Mouse (Mus musculus) layer of hippocampus, adult 11-12 months (tissue): Measurements from ENCODE around the gene Cntn6.
A peak's percentile ranks its signal among the peaks of the same experiment; 100 is the strongest.

Experiments used
- DNase-seq: peaks from one replicate; pipeline ENCODE4 v3.0.0; 2022; ENCODE audit warnings: low spot score

Cntn6 gene

DNA sequence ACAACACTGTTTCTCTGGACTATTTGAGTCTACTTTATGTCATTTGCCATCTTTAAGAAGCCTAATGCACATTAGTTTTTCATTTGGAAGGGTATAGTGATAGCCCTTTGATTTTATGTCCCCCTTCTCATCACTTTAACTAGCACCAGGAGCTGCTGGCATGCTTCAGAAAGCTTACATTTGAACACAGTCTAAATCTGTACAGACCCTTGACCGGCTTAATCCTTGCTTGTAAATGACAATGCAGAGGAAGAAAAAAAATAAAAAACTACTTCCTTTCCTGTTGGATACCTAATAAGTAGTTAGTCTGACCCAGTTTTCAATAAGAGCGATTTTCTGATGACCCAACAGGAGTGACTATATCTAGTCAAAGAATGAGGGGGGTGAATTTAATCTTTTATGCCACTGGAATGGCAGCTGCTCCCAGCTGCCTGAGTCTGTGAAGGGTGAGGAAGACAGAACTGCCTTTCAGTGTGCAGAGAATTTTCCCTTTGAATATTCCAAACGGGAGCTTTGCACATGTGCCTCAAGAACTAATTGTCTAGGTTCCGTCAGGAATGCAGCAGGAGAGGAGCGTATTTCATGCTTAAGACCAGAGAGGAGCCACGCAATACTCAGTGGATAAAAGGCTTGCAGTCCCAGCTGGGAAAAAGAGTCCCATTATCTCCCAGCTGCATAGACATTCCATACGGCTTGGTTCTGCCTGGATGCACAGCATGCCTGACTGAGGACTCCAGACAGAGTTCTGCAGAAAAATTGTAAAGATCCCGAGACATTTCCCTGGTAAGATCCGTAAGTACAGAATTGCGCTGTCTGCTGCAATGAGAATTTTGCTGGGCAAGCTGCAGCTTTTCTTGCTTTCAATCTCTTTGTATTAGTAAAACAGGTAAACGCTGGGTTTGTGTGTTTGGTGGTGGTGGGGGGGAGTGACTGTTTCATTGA, at the start of gene Cntn6:
TSS of gene Cntn6 (plus strand) at position 301 of the 942 bp plus-strand sequence.
- peak; percentile 9 for DNase-seq

DNA sequence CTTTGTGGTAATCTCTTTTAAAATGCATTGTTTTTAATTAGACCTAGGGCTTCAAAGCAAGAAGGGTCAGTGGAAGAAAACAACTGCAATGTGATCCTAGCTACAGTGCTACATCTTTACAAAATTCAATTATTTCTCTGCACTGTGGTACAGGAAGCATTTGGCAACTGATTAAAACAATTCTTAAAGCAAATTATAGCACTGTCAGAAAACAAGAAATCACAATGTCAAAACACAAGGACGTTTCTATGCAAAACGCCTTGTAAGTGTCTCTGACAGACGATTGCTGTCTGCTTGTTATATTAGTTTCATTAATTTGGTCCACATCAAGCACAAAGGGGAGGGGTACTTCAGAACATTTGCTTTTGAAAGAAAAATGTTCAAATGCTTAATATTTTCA, 48.9 kb upstream of the Cntn6 start:
- no peak for DNase-seq

DNA sequence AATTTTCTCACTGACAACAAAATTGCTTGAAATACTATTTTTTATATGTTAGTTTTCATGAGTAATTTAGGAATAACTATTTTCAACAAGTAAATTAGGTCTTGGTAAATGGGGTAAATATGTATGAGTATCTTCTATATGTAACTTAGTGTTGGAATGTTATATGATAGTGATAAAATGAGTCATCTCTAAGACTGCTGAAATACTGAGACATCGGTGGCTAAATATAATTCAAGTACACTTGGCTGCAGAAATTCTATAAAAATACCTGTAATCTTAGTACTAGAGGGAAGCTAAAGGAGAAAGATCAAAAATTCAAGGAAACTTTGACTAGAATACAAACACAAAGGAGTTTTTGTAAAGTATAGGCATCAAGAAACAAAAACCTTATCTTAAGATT, 21.9 kb upstream of the Cntn6 start:
- DNase-seq, result no peak

DNA sequence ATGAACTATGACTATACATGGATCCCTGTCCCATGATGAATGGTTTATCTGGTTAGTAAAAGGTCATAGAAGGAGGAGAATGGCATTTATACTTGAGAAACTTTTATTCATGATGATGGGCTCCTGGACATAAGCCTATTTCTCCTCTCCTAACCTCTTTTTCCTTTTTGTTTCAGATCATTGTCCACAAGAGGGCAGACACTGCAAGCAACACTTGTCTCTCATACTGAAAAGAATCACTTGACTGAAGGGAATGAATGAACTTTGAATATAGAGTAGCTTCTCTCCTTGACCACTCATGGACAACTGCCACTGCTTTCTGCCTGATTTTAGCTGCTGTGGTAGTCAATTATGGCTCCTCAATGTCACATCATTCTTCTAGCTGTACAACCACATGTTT, 13.3 kb upstream of the Cntn6 start:
- peak; percentile 9 for DNase-seq

DNA sequence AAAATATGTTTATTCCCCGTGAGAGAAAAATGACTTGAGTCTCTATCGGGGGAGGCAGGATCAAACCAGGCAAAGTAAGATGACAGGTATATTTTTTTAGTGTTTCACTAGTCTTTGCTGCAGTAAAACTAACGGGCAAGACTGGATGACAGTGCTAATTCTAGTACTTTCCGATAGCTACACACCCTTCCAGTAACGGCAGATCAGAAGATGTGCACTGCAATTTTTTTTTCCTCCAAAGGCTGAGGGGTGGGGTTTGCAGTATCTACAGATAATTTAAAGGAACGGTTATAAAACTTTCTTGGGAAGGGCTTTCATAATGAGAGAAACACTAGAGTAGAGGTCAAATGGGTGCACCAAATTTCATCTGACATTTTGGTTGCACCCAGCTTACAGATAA, 869 bp downstream of the Cntn6 start:
- no peak for DNase-seq

DNA sequence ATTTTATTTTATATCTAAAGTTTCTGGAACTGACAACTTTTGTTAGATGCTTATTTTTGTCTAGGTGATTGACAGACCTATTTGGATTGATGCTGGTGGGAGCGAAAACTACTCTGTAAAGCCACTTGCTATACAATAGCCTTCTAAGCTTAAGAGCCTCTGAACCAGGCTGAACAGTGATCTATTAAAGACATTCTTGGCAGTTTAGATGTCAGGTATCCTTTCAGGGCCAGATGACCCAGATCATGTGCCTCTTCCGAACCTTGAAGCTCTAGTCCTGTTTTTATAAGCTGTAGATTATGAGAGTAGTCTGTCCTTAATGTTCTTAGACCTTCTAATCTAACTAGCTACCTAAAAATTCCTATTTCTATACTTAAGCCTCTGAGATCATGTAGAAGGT, 3.2 kb downstream of the Cntn6 start:
- no peak for DNase-seq

DNA sequence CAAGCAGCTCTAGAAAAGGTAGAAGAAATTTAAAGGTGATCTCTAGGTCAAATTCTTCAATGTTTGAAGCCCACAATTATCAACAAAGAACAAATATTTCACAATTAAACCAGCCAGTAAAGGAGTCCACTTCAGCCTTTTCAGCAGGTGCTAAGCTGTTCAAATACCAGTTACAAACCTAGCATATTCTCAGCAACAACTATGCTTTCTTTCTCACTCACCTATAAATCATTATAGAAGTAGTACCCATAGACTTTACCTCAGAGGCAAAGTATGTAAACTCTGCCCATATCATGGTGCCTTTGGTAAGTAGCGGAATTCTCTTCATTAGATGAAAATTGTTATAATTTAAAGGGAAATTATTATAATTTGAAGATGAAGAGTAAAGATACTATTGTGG, 71.4 kb downstream of the Cntn6 start:
- no peak for DNase-seq

DNA sequence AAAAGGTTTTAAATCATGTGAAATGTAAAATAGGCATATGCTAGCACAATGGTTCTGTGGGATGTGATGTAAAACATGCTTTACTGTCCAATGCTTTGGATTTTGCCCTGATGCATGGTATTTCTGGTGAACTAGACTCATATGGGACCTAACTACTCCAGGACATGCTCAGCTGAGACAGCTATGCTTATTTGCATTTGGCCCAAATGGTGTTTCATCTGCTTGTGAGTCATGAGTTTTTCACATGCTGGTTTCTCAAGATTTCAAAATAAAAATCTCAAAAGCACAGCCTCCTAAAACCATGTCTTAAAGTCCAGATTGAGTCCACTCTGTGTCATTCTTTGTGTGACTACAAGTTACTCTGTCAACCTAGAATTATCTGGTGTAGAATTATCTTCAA, 77.0 kb downstream of the Cntn6 start:
- DNase-seq, result no peak

DNA sequence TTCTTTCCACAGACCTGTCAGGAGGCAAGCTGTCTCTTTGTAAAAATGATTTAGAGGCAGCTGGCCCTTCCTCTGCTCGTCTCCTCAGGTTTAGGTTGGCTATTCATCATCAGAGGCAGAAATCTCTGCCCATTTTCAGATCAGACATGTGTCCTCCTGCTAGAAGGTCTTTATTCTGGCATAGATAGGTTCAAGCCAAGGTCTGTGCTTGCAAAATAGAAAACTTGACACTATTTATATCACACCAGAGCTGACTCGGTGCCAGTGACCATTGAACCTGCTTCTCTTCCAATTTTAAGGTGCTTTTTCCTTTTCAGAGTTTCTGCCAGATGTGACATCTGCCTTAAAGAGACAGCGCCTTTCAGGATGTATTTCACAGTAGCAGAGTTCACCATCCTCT, 95.4 kb downstream of the Cntn6 start:
- no peak for DNase-seq

DNA sequence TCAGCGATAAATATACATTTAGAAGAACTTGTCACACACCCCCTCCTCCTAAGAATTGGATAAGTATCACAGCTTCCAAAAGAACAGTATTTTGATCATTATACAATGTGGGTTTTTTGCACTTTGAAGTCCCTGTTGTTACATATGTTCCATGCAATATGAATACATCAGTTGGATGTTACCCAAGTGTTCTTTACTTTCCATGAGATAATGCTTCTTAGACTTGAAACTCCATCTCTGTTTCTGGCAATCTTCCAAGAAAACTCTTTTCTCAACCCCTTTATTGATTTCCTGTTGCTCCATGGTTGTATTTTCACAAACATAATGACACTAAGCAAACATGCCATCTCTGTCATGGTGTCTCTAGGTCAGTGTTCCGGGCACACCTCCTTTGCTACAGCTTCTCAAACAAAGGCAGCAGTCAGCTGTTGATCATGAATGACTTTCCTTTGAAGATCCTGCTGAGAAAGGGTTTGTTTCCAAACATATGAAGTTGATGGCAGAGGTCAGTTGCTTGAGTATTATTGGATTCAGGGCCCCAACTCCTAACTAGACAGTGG, 108.3 kb downstream of the Cntn6 start:
- DNase-seq, result no peak

DNA sequence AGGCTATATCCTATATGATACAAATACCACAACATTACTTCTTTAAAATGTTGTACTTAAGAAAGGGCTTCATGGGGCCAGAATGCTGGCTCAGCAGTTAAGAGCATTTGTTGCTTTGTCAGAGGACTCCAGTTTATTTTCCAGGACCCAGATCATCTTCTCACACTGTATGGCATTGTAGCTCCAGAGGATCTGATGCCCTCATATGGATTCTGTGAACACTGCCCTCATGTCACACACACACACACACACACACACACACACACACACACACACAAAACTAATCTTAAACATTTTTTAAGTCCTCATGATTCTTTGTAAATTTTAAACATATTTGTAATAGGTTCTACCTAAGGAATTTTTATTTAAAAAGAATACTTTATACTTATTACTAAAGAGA, 110.3 kb downstream of the Cntn6 start:
- DNase-seq, result no peak

DNA sequence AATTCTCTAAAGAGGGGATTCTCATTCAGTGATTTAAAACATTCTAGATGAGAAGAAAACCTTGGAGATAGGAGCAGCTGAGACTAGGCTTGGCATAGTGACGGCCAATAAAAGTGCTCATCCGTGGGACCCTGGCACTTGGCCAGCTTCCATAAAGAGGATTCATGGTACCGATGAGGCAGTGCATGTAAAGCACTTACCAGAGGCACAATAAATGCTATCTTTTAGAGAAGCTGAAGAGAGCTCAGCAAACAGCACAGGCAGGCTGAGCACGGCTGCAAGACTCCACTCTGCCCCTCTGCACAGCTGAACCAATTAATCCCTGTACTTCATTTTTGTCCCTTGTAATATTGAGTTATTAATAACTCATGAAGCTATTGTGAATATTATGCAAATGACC, 110.8 kb downstream of the Cntn6 start:
- no peak for DNase-seq

DNA sequence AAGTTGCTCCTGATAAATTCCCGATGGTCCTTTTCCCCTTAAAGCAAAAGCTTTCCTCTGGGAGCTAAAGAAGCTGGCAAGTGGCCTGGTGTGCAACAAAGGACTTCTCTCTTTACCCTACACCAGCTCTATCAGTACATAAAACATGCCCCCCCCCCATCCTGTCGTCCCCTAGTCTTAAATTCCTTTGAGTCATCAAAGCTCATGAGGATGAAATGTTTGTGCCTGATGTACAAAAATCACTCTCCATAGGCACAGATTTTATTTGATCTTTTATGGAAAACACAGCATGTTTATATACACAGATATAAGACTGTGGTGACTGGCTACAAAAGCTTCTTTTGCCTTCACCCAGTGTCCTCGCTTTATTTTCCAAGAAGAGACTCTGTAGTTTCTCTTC, 112.6 kb downstream of the Cntn6 start:
- no peak for DNase-seq

DNA sequence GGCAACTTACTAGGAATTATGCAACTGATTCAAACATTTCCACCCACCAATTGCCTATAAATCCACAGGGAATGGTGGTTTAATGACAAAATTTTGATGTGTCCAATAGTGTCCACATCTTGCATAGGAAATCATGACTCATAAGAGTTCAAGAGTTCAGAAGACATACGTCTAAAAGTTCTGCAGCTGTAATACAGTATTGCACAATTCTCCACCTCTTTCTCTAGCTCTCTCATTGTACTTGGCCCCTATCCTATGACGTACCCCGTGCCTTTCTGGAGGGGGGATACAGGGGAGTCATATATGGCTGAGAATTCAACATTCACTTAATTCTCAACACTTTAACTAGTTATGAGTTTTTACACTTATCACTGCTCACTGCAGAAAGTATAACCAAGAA, 160.9 kb downstream of the Cntn6 start:
- DNase-seq, result no peak

DNA sequence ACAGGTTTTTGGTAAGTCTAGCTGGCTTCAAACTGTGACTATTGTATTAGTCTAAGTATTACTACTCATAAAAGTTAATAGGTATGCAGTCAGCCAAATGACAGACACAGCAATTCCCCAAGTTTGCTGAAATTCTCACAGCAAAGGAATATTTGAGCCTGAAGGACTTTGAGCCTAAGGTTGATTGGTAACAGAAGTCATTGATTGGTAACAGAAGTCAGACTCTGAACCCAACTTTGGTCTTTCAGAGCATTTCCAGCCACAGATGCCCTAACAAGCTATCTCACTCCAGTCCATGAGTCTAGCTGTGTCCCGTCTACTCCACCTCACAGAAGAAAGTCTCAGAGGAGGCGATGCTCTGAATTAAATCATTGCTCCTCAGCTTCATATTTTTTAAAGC, 176.1 kb downstream of the Cntn6 start:
- DNase-seq, result no peak

DNA sequence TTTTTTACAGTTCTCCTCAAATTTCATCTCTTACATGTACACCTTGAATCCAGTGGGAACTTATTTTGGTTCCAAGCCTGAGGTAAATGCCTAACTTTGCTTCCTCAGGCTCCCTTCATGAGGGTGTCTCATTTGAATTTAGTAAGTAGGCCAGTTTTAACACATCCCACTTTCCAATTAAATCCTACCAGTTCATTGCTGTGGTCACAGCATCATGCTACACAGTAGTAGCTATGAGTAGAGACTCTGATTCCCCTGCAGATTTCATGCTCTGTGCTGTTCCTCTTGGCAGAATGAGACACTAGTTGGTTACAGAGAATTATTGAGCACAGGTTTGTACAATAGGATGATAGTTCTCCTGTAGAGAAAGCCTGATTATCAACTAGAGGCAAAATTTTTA, 181.7 kb downstream of the Cntn6 start:
- DNase-seq, result no peak

DNA sequence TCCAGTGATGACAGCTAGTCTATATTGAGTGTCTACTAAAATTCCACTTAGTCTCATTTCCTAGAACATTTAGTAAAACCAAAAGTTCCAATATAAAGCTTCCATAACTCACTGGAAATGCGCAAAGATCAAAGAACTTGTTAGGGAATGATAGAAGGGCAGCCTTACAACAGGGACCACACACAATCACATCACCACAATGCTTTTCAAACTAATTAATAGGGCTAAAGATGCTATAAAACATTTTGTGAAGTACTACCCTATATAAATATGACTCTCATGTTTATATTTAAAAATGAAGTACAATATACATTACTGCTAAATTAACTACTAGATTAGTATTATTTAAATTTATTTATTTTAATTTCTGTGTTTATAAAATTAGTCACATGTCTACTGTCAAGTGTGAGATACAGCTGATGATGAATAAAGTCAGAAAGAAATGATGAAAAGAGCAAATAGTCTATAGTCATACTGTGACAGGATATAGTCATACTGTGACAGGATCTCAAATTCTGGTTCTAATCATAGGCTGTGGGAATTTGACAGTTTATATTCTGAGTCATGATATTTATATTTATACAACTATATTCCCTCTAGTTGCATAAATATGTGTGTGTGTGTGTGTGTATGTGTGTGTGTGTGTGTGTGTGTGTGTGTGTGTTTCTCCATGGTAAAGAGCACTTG, 187.4 kb downstream of the Cntn6 start:
- DNase-seq, result no peak

DNA sequence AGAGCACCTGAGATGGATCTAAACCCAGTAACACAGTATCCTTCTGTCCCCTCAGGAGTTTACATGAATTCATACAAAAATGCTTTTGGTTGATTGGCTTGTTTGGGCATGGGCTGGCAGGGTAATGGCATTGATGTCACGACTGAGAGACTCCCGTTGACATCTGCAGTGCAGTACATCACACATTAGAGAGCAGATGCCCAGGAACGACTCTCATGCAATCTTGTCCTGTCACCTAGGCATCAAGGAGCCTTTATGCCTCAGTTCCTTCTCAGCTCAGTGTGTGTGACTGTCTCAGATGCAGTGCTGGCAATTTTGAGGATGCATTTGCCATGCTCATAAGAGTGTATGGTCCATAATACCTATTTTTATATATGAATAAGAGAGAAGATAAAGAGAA, 195.4 kb downstream of the Cntn6 start:
- DNase-seq, result no peak

DNA sequence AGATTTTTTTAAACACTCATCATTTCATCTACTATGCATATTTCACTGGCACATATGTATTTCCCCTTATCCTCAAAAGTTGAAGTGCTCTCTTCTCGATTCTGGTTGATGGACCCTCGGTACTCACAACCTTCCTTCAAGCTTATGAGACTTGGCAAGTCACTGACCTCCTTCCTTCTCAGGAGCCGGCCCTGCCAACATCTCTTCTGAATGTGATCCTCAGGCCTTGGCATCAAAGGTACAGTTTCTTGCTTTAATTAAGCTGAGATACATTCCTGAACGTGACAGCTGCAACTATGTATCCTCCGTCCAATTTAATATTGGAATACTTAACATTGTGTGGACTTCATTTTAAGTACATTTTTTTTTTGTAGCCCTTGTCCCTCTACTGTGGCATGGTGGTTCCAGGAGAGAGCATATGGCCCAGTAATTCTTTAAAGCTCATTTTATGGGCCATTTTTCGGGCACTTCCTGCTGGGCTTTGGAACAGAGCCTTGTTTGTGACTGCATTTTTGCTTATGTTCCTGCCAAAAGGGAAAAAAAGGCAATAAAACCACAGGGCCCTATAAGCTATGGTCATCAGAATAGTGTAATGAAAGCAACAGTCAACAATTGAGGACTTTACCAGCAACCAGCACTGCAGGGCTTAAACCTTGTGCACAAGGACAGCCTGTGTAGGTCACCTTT, 196.0 kb downstream of the Cntn6 start:
- DNase-seq, result no peak

DNA sequence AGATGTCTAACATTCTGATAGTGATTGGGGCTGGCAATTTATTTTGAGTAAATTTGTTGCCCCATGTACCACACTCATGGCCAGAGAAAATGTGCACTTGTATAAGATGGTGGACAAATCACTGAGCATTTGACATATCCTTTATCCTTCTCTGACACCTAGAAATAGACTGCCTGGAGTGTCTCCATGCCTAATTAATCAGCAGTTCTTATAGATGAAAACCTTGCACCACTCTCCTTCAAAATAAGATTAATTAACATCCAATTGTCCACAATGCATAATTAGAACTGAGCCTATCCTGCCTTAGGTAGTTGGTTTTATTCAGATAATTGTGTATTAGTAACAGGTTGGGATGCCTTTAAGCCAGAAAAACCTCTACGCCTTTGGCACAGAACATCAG, 236.0 kb downstream of the Cntn6 start:
- no peak for DNase-seq

DNA sequence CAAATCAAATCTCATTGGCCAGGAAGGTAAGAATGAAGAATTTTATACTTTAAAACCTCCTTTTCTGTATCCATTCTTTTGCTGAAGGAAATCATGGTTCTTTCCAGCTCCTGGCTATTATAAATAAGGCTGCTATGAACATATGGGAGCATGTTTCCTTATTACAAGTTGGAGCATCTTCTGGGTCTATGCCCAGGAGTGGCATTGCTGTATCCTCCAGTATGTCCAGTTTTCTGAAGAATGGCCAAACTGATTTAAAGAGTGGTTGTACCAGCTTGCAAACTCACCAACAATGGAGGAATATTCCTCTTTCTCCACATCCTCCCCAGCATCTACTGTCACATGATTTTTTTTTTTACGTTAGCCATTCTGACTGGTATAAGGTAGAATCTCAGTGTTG, 241.7 kb downstream of the Cntn6 start:
- no peak for DNase-seq

DNA sequence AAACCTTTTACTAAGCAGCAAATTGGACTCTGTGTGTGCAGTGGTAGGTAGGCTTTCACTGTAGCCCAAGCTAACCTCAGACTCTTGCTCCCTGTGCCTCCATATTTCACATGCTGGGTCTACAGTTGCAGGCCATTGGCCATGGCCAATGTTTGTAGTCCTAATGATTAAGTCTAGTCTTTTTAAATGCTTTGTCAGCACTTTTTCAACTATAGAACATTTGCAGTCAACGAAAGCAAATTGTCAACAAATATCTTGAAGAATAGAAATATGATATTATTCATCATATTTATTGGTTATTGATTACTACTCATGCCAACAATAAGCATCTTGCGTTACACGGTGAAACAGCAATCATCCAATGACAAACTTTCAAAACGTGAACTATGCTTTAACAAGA, 246.4 kb downstream of the Cntn6 start:
- DNase-seq, result no peak

DNA sequence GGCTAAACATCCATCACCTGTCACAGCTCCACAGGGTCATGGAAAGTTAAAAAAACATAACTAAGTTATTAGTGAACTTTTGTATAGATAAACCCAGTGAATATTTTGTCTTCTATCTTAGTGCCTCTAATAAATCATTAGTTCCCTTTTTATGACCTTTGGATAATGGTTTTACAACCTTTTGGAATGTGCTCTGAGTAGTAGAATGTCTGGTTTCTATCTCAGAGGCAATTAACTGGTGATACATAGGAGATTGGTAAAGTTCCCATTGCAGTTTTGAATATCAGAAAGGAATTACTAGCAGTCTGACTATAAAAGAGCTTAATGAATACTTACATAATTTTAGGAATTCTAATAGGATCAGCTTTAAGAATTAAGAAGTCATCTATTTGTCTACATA, 265.5 kb downstream of the Cntn6 start:
- DNase-seq, result no peak
